Mouse (Mus musculus): ENCODE data around the gene Zfp639. TPM values are rescaled to one million over a fixed set of nuclear protein-coding genes. Genes with fewer than 3 reads are reported as not detected.

Zfp639 gene
- polyA plus RNA-seq, 1 experiment from 2014 or later, result 40.9 TPM

GRCm38 (mm10) chr3:32553061-32553460, 43.0 kb downstream of the Zfp639 start:
- WGBS, result 97% methylated on average over 1 of the region's 1 CpGs
- ATAC-seq (ENCODE audit: low FRiP score), result no peak
- H3K27me3 ChIP-seq, result no peaks in the 10 kb centered on the region
- no peaks in the 10 kb centered on the region for H3K4me1 ChIP-seq
- no peak overlapping the region for H3K9ac ChIP-seq
- H3K4me3 ChIP-seq, result no peak overlapping the region
- no peak overlapping the region for H3K4me2 ChIP-seq (replicated peaks)
- H3K27ac ChIP-seq, result no peak overlapping the region
- no peaks in the 10 kb centered on the region for H3K9me3 ChIP-seq (replicated peaks)
- H3K36me3 ChIP-seq, result peaks cover 34% of the 10 kb centered on the region

- Histone ChIP-seq H3K4me2 (replicated peaks) (no peak overlapping the region), H3K27ac (no peak overlapping the region), H3K9ac (no peak overlapping the region), H3K4me3 (no peak overlapping the region), H3K36me3 (peaks cover 49% of the 10 kb centered on the region), H3K27me3 (no peaks in the 10 kb centered on the region), H3K9me3 (replicated peaks) (no peaks in the 10 kb centered on the region), H3K4me1 (no peaks in the 10 kb centered on the region)
- no peak for ATAC-seq (ENCODE audit: low FRiP score)
- WGBS, result 90% methylated on average over 6 of the region's 6 CpGs
Observed at GRCm38 (mm10) chr3:32563401-32563800, 53.3 kb downstream of the Zfp639 start.

Other genes starting within 250 kb of the Zfp639 start
- gene Zmat3, start 144.2 kb upstream of the Zfp639 start, polyA plus RNA-seq (2016; fragmentation: Nextera tagmentation; extraction: Ambion mirVana), result 9.4 and 10.1 TPM in 2 replicates
- gene Pik3ca, start 112.6 kb upstream of the Zfp639 start, polyA plus RNA-seq (2016; fragmentation: Nextera tagmentation; extraction: Ambion mirVana), result 12.7 and 14.2 TPM in 2 replicates
- 0.12 and 0.13 TPM in 2 replicates for gene Kcnmb3, start 18.0 kb upstream of the Zfp639 start, polyA plus RNA-seq (2016; fragmentation: Nextera tagmentation; extraction: Ambion mirVana)
- 48.4 and 55.3 TPM in 2 replicates for gene Mfn1, start 19.2 kb downstream of the Zfp639 start, polyA plus RNA-seq (2016; fragmentation: Nextera tagmentation; extraction: Ambion mirVana)
- gene Gnb4, start 106.3 kb downstream of the Zfp639 start, polyA plus RNA-seq (2016; fragmentation: Nextera tagmentation; extraction: Ambion mirVana), result 55.0 and 60.0 TPM in 2 replicates
- gene Actl6a, start 196.0 kb downstream of the Zfp639 start, polyA plus RNA-seq (2016; fragmentation: Nextera tagmentation; extraction: Ambion mirVana), result 150 and 164 TPM in 2 replicates
- gene Ndufb5, start 226.7 kb downstream of the Zfp639 start, polyA plus RNA-seq (2016; fragmentation: Nextera tagmentation; extraction: Ambion mirVana), result 277 and 293 TPM in 2 replicates
- gene Mrpl47, start 227.3 kb downstream of the Zfp639 start, polyA plus RNA-seq (2016; fragmentation: Nextera tagmentation; extraction: Ambion mirVana), result 33.7 and 38.8 TPM in 2 replicates